Mouse (Mus musculus) thymus, adult 2 months (tissue): ENCODE measurements around the gene Lin28a. TPM values are rescaled to one million over a fixed set of nuclear protein-coding genes. Genes with fewer than 3 reads are reported as not detected.
"Not testable (repeated sequence)": the region's sequence is repeated elsewhere in the genome, so short reads cannot be mapped to it uniquely, and the experiment has no call there.

Experiments used
- DNase-seq: peaks from one replicate; pipeline ENCODE4 v3.0.0; 2021
- H3K27ac ChIP-seq: fragments of 200-500 bp; 2 replicates; pipeline ENCODE4 v1.5.1; 2012; ENCODE audit warnings: low read length, control low read depth; ENCODE audit not compliant: control insufficient read depth, insufficient read depth
- H3K27me3 ChIP-seq: fragments of 200-500 bp; 2 replicates; pipeline ENCODE4 v1.6.1; 2012; ENCODE audit warnings: mild to moderate bottlenecking, low read length, moderate library complexity, mixed read lengths; ENCODE audit not compliant: control insufficient read depth, insufficient read depth
- H3K36me3 ChIP-seq: fragments of 200-500 bp; 2 replicates; pipeline ENCODE4 v1.6.1; 2012; ENCODE audit warnings: mild to moderate bottlenecking, low read length, moderate library complexity; ENCODE audit not compliant: control insufficient read depth, insufficient read depth
- H3K4me1 ChIP-seq: fragments of 200-500 bp; replicated peaks from 2 replicates; pipeline ENCODE4 v1.6.1; 2012; ENCODE audit warnings: low read length; ENCODE audit not compliant: control insufficient read depth, insufficient read depth
- H3K4me3 ChIP-seq: fragments of 200-500 bp; 2 replicates; pipeline ENCODE4 v1.5.1; 2012; ENCODE audit warnings: mild to moderate bottlenecking, low read length, control low read depth, moderate library complexity; ENCODE audit not compliant: control insufficient read depth, insufficient read depth
- CTCF ChIP-seq: fragments of 200-500 bp; IDR thresholded peaks from 2 replicates; pipeline ENCODE4 v1.5.1; 2012; ENCODE audit warnings: mild to moderate bottlenecking, control low read depth, low read length, moderate library complexity, borderline replicate concordance; ENCODE audit not compliant: control insufficient read depth, poor library complexity, insufficient read depth; ENCODE audit errors: extremely low read depth
- POLR2A ChIP-seq: fragments of 200-500 bp; IDR thresholded peaks from 2 replicates; pipeline ENCODE4 v1.6.1; 2012; ENCODE audit warnings: mild to moderate bottlenecking, low read length, control low read depth, moderate library complexity; ENCODE audit not compliant: control insufficient read depth, poor library complexity, insufficient read depth; ENCODE audit errors: extremely low read depth
- WGBS: fragments of 180-500 bp; shearing (Covaris S2); methylation state at CpG from one replicate; pipeline ENCODE4 v1.1.7; 2018; 5-methylcytosine and 5-hydroxymethylcytosine counted together
- polyA plus RNA-seq: library from polyadenylated mRNA; depleted of rRNA; stranded (reverse); fragments of >200 nt; gene quantifications from 2 replicates; pipeline ENCODE4 v1.2.3, GENCODE M21; 2012

The Lin28a gene
- polyA plus RNA-seq, 1 experiment, result 0.03 TPM

- TF ChIP-seq POLR2A (no peak), CTCF (no peak)
- DNase-seq, result no peak
- Histone ChIP-seq H3K27ac (no peak overlapping the region), H3K27me3 (no peaks in the 10 kb centered on the region), H3K4me1 (no peaks in the 10 kb centered on the region), H3K36me3 (no peaks in the 10 kb centered on the region), H3K4me3 (no peak overlapping the region)
- 78% methylated on average over 4 of the region's 4 CpGs for WGBS
These were observed 16.4 kb downstream of the Lin28a start for GRCm38 (mm10) chr4:134002246-134002645.

GRCm38 (mm10) chr4:134001710-134002109 lies 16.9 kb downstream of the Lin28a start:
- DNase-seq, result no peak
- TF ChIP-seq POLR2A (no peak), CTCF (no peak)
- H3K4me1 ChIP-seq, result no peaks in the 10 kb centered on the region
- no peaks in the 10 kb centered on the region for H3K36me3 ChIP-seq
- no peak overlapping the region for H3K4me3 ChIP-seq
- H3K27ac ChIP-seq, result no peak overlapping the region
- 83% methylated on average over 10 of the region's 10 CpGs for WGBS
- H3K27me3 ChIP-seq, result no peaks in the 10 kb centered on the region

GRCm38 (mm10) chr4:134000466-134001438 lies 17.9 kb downstream of the Lin28a start, which contains the start of gene Dhdds:
Gene Dhdds (minus strand): TSS chr4:134000918.
- no peak within 1 kb of the TSS for H3K27ac ChIP-seq
- peak; percentile 92 for DNase-seq
- peak; percentile 73 for TF ChIP-seq CTCF
- peak; percentile 52; the same call in 1 of the 2 replicates for TF ChIP-seq POLR2A

GRCm38 (mm10) chr4:133994697-133995096 lies 23.9 kb downstream of the Lin28a start:
- H3K4me1 ChIP-seq, result no peaks in the 10 kb centered on the region
- no peak overlapping the region for H3K27ac ChIP-seq
- H3K27me3 ChIP-seq, result no peaks in the 10 kb centered on the region
- no peak for DNase-seq
- TF ChIP-seq CTCF (no peak), POLR2A (no peak)
- WGBS, result 96% methylated on average over 8 of the region's 8 CpGs
- peaks cover 23% of the 10 kb centered on the region; the same call in 1 of the 2 replicates for H3K36me3 ChIP-seq
- no peak overlapping the region for H3K4me3 ChIP-seq

More at GRCm38 (mm10) chr4:134000466-134001438, 17.9 kb downstream of the Lin28a start, which contains the start of gene Dhdds:
- Histone ChIP-seq H3K4me3 (peak within 1 kb of the TSS; percentile 79), H3K27me3 (no peaks in the 10 kb centered on the region), H3K36me3 (peaks cover 8% of the 10 kb centered on the region; the same call in 1 of the 2 replicates), H3K4me1 (no peaks in the 10 kb centered on the region)
- 2% methylated on average over 49 of the region's 49 CpGs for WGBS

GRCm38 (mm10) chr4:133991087-133991660 lies 27.5 kb downstream of the Lin28a start:
- no peak for DNase-seq
- WGBS, result 84% methylated on average over 13 of the region's 13 CpGs
- TF ChIP-seq POLR2A (no peak), CTCF (no peak)
- H3K36me3 ChIP-seq, result peaks cover 32% of the 10 kb centered on the region
- H3K27me3 ChIP-seq, result no peaks in the 10 kb centered on the region
- no peak overlapping the region for H3K27ac ChIP-seq
- no peak overlapping the region for H3K4me3 ChIP-seq
- H3K4me1 ChIP-seq, result no peaks in the 10 kb centered on the region

- TF ChIP-seq CTCF (no peak), POLR2A (no peak)
- no peak overlapping the region for H3K27ac ChIP-seq
- no peaks in the 10 kb centered on the region for H3K4me1 ChIP-seq
- DNase-seq, result no peak
- 86% methylated on average over 4 of the region's 4 CpGs for WGBS
- H3K4me3 ChIP-seq, result no peak overlapping the region
- H3K27me3 ChIP-seq, result no peaks in the 10 kb centered on the region
- peaks cover 28% of the 10 kb centered on the region for H3K36me3 ChIP-seq
These were observed 28.6 kb downstream of the Lin28a start for GRCm38 (mm10) chr4:133990035-133990434.

GRCm38 (mm10) chr4:133988289-133988688 lies 30.4 kb downstream of the Lin28a start:
- H3K4me3 ChIP-seq, H3K27ac ChIP-seq, H3K27me3 ChIP-seq, DNase-seq, H3K4me1 ChIP-seq: not testable (repeated sequence)
- peaks cover 18% of the 10 kb centered on the region for H3K36me3 ChIP-seq
- 98% methylated on average over 8 of the region's 8 CpGs for WGBS
